ENCODE assay signal across 30 mouse cellular contexts in the genomic region with DNA sequence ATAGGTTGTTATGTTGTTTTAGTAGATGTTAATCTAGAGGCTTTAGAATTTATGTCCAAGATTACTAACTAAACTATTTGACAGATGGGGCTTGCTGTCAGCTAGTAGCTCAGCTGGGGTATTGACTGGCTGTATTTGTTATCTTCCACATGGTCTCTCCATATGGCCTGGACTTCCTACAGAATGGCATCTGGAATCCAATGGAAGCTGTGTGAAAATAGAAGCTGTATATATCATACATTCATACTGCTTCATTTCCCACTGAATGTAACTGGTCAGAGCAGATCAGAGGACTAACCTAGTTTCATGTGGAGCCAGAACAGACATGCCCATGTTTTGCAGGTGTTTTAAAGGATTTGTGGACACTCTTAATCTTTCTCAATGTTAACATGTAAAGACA.
A peak's percentile ranks its signal among the peaks of the same experiment; 100 is the strongest.
DNase-seq lines count a peak whose midpoint lies in the region; ATAC-seq lines count a peak whose summit lies in the region.
"Had no signal": no experiment of that assay in that cellular context is flagged by ENCODE, and none has a peak within 500 bp of the region (broad histone marks: within the 10 kb centered on the region; RNA-seq: fewer than 3 reads in every experiment).

No protein-coding gene starts in this region.

- H3K4me3 ChIP-seq in forebrain, embryonic 14.5 days (ENCODE audit: low read depth, low read length), result no peak overlapping the region
- no peak overlapping the region for H3K4me3 ChIP-seq in forebrain, embryonic 13.5 days
- H3K4me3 ChIP-seq: erythroblast, embryonic 14.5 days; hindbrain, embryonic 10.5 days; intestine, embryonic 15.5 days; limb, embryonic 10.5 days; limb, embryonic 15.5 days had no signal

- no peaks in the 10 kb centered on the region for H3K36me3 ChIP-seq in forebrain, embryonic 14.5 days (ENCODE audit: control insufficient read depth, insufficient read depth, low read length)
- no peaks in the 10 kb centered on the region for H3K36me3 ChIP-seq in forebrain, embryonic 13.5 days (ENCODE audit: poor library complexity, severe bottlenecking)
- H3K36me3 ChIP-seq: G1E; hindbrain, embryonic 10.5 days; intestine, embryonic 15.5 days; limb, embryonic 10.5 days; limb, embryonic 15.5 days had no signal

- no peak for ATAC-seq in forebrain, embryonic 14.5 days
- ATAC-seq in forebrain, embryonic 13.5 days, result no peak
- ATAC-seq: hindbrain, embryonic 16.5 days; intestine, embryonic 15.5 days had no signal

- no peak overlapping the region for H3K9ac ChIP-seq in forebrain, embryonic 14.5 days (ENCODE audit: low read length)
- no peak overlapping the region for H3K9ac ChIP-seq in forebrain, embryonic 13.5 days
- H3K9ac ChIP-seq: intestine, embryonic 15.5 days; limb, embryonic 15.5 days; liver, embryonic 14.5 days had no signal

- H3K4me2 ChIP-seq in forebrain, embryonic 14.5 days (ENCODE audit: low read length), result no peak overlapping the region
- H3K4me2 ChIP-seq in forebrain, embryonic 13.5 days, result no peak overlapping the region
- H3K4me2 ChIP-seq: intestine, embryonic 15.5 days; limb, embryonic 15.5 days had no signal

- H3K27ac ChIP-seq in forebrain, embryonic 14.5 days (ENCODE audit: low read depth, low read length), result no peak overlapping the region
- no peak overlapping the region for H3K27ac ChIP-seq in forebrain, embryonic 13.5 days
- H3K27ac ChIP-seq: hindbrain, embryonic 10.5 days; intestine, embryonic 15.5 days; limb, embryonic 10.5 days; limb, embryonic 15.5 days; liver, embryonic 14.5 days; macrophage had no signal

- no peaks in the 10 kb centered on the region for H3K9me3 ChIP-seq in forebrain, embryonic 14.5 days (replicated peaks; ENCODE audit: control insufficient read depth, low read length)
- H3K9me3 ChIP-seq in forebrain, embryonic 13.5 days (replicated peaks), result no peaks in the 10 kb centered on the region
- H3K9me3 ChIP-seq: G1E; hindbrain, embryonic 10.5 days; intestine, embryonic 15.5 days; limb, embryonic 10.5 days; limb, embryonic 15.5 days had no signal

- peak; percentile 20 for DNase-seq in forebrain, embryonic 14.5 days (ENCODE audit: low spot score)
- DNase-seq in layer of hippocampus, adult 11-12 months (ENCODE audit: low spot score), result peak; percentile 27
- no peak for DNase-seq in layer of hippocampus, postnatal 10 days (ENCODE audit: low spot score in 2 of 2)
- peak; percentile 5 to 8 for DNase-seq in right cerebral cortex, adult 2 months (ENCODE audit: low spot score in 2 of 2)
- DNase-seq in right cerebral cortex, postnatal 14 days, result no peak
- no peak for DNase-seq in liver
- DNase-seq: adrenal gland, adult 8-10 months; cerebellum, adult 11 months; cerebellum, adult 9-10 months; embryo, embryonic 11 days; gastrocnemius, postnatal 14 days; heart, postnatal 14 days; kidney, adult 2 months; kidney, postnatal 36 days; lung, adult 2 months; lung, postnatal 10 days; midbrain, embryonic 14.5 days; right cerebral cortex, postnatal 25 days; spleen, adult 18-20 months; thymus, postnatal 4 days had no signal

- H3K4me1 ChIP-seq in forebrain, embryonic 14.5 days (ENCODE audit: control insufficient read depth, insufficient read depth, low read length), result no peaks in the 10 kb centered on the region
- no peaks in the 10 kb centered on the region for H3K4me1 ChIP-seq in forebrain, embryonic 13.5 days
- H3K4me1 ChIP-seq: hindbrain, embryonic 10.5 days; intestine, embryonic 15.5 days; limb, embryonic 10.5 days; limb, embryonic 15.5 days had no signal

- no peaks in the 10 kb centered on the region for H3K27me3 ChIP-seq in forebrain, embryonic 14.5 days (replicated peaks; ENCODE audit: control insufficient read depth, insufficient read depth, low read length)
- no peaks in the 10 kb centered on the region for H3K27me3 ChIP-seq in forebrain, embryonic 13.5 days
- H3K27me3 ChIP-seq: intestine, embryonic 15.5 days; limb, embryonic 15.5 days had no signal

Comparison
In these comparisons a context has a peak if more than half of its experiments do, and no peak if none do; other contexts are left out.
1. DNase-seq: peak in forebrain, embryonic 14.5 days (single experiment), layer of hippocampus, adult 11-12 months (single experiment) and right cerebral cortex, adult 2 months (2 of 2); none in layer of hippocampus, postnatal 10 days (0 of 2), right cerebral cortex, postnatal 14 days (single experiment) and liver (single experiment).